Mouse (Mus musculus): Measurements from ENCODE around the gene Trim80.
A peak's percentile ranks its signal among the peaks of the same experiment; 100 is the strongest.
"Not testable (repeated sequence)": the region's sequence is repeated elsewhere in the genome, so short reads cannot be mapped to it uniquely, and the experiment has no call there.

The Trim80 gene

DNA sequence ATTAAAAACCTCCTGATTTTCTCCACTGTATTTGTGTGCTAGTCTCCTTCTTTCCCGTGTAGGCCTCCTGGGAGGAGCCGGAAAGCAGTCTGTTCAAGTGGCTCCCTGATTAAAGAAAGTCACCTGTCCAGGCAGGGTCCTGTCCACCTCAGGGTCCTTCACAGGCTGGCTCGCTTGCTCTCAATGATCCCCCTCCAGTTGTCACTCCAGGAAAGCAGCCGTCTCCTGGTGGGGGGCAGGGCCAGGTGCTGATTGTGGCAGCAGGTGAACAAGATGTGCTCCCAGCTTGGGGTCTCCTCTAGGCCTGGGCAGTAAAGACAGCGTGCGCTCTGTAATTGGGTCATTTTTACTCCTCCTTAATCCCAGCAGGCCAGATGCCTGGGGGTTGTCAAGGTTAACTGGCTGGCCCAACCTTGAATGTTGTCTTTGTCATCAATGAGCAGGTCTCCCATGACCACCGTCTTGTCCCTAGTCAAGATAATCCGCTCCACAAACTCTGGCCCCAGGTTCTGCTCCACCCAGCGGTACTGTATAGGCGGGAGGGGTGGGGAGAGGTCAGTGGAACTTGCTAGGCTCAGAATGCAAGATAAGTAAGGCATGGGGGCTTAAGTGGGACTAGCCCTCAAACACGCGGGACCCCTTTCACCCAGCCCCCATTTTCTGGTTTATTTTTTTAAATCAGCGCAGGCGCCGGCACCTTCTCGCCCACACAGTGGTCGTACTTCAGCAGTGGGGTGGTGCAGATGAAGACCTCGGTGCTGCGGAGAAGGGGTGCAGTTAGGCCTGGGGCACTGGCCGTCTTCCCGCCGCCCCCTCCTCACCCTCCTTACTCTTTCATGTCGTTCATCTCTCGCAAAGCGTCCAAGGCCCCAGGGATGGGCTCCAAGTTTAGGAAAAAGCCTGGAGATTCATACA lies 50.4 kb downstream of the Trim80 start:
- H3K36me3 ChIP-seq (ENCODE audit: insufficient read depth, low read length), result peaks cover 39% of the 10 kb centered on the region
- no peak for TF ChIP-seq POU5F1 (IDR thresholded peaks at IDR 0.05; ENCODE audit: borderline replicate concordance, low read length)
- no peak for TF ChIP-seq CTCF (conservative IDR thresholded peaks at IDR 0.05; ENCODE audit: low read length)
- no peak for TF ChIP-seq NANOG (IDR thresholded peaks at IDR 0.05; ENCODE audit: borderline replicate concordance, low read length)
- H3K4me1 ChIP-seq (replicated peaks; ENCODE audit: low read depth, low read length), result peaks cover 39% of the 10 kb centered on the region
- H3K9me3 ChIP-seq (ENCODE audit: low read length), result no peaks in the 10 kb centered on the region
- H3K4me3 ChIP-seq (replicated peaks; ENCODE audit: low read length), result peak overlapping the region; percentile 86
- peaks cover 18% of the 10 kb centered on the region for H3K27me3 ChIP-seq (ENCODE audit: insufficient read depth, low read length)

DNA sequence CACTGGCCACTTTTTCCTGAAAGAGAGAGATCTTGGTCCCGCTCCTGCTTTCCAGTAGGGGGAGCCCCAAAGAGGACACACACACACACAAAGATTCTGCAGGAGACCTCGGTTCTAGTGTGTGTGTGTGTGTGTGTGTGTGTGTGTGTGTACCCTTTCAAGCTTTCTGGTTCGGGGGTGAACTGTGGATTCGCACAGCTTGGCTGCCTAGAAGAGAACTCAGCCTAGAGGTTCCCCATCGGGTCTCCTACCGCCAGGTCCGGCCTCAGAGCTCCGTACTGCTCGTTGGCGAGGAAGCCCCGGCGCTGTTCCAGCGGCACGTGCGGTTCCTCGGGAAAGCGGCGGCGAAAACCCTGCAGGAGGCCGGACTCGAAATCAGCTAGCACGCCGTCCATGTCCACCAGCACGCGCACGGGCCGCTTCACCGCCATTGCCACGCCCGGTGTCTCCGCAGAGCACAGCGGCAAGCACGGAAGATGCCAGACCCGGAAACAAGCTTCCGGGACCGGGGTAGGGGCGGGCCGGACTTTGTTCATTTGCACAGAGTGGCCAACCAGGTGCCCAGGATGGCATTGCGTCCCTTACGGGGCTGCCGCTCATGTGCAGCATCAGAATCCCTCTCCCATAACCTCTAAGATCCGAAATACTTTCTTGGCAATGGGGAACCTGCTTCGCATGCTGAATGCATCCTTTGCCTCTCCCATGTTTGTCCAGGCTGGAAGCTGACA lies 51.2 kb downstream of the Trim80 start, which contains the start of gene Nt5c:
Gene Nt5c, minus strand, starts transcription at position 507 of the 728 bp plus-strand sequence.
- H3K4me3 ChIP-seq (replicated peaks; ENCODE audit: low read length), result peak within 1 kb of the TSS; percentile 86

DNA sequence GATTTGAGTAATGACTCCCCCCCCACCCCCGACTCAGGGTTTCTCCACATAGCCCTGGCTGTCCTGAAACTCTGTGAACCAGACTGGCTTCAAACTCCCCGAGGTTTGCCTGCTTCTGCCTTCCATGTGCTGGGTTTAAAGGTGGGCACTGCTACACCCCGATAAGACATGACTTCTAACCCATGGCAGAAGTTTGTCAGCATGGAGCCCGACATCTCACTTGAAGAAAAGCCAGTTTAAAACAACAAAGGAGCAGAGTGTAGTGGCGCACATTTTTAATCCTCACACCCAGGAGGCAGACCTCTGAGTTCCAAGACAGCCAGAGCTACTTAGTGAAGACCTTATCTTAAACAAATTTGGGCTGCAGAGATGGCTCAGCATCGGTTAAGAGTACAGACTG lies 52.0 kb downstream of the Trim80 start:
- TF ChIP-seq NANOG (IDR thresholded peaks at IDR 0.05; ENCODE audit: borderline replicate concordance, low read length) (no peak), CTCF (conservative IDR thresholded peaks at IDR 0.05; ENCODE audit: low read length) (no peak), POU5F1 (IDR thresholded peaks at IDR 0.05; ENCODE audit: borderline replicate concordance, low read length) (no peak)
- peak overlapping the region; percentile 86; the same call in 1 of the 2 replicates for H3K4me3 ChIP-seq (replicated peaks; ENCODE audit: low read length)
- H3K27me3 ChIP-seq (ENCODE audit: insufficient read depth, low read length), result peaks cover 18% of the 10 kb centered on the region
- peaks cover 40% of the 10 kb centered on the region for H3K4me1 ChIP-seq (replicated peaks; ENCODE audit: low read depth, low read length)
- H3K9me3 ChIP-seq (ENCODE audit: low read length), result no peaks in the 10 kb centered on the region
- H3K36me3 ChIP-seq (ENCODE audit: insufficient read depth, low read length), result peaks cover 40% of the 10 kb centered on the region

More for the DNA sequence above, 51.2 kb downstream of the Trim80 start, which contains the start of gene Nt5c:
- TF ChIP-seq NANOG (IDR thresholded peaks at IDR 0.05; ENCODE audit: borderline replicate concordance, low read length) (no peak), CTCF (conservative IDR thresholded peaks at IDR 0.05; ENCODE audit: low read length) (peak; percentile 54), POU5F1 (IDR thresholded peaks at IDR 0.05; ENCODE audit: borderline replicate concordance, low read length) (no peak)
- Histone ChIP-seq H3K27me3 (ENCODE audit: insufficient read depth, low read length) (peaks cover 18% of the 10 kb centered on the region), H3K36me3 (ENCODE audit: insufficient read depth, low read length) (peaks cover 37% of the 10 kb centered on the region), H3K9me3 (ENCODE audit: low read length) (no peaks in the 10 kb centered on the region), H3K4me1 (replicated peaks; ENCODE audit: low read depth, low read length) (peaks cover 35% of the 10 kb centered on the region)

DNA sequence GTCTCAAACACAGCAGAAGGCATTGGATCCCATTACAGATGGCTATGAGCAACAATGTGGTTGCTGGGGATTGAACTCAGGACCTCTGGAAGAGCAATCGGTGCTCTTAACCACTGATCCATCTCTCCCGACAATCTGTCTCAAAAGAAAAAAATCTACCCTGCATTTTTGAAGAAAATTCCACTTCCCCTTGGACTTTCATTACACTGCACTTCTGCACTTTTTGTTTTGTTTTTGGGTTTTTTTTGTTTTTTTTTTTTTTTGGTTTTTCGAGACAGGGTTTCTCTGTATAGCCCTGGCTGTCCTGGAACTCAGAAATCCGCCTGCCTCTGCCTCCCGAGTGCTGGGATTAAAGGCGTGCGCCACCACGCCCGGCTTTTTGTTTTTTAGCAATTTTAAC lies 56.2 kb downstream of the Trim80 start:
- Histone ChIP-seq H3K36me3 (ENCODE audit: insufficient read depth, low read length) (peaks cover 46% of the 10 kb centered on the region), H3K27me3 (ENCODE audit: insufficient read depth, low read length) (peaks cover 18% of the 10 kb centered on the region), H3K4me1 (replicated peaks; ENCODE audit: low read depth, low read length) (peaks cover 37% of the 10 kb centered on the region)
- H3K4me3 ChIP-seq (replicated peaks; ENCODE audit: low read length); H3K9me3 ChIP-seq (ENCODE audit: low read length): not testable (repeated sequence)
